Mouse (Mus musculus) myocyte (in vitro differentiated cells): Measurements from ENCODE around the gene Garnl3.

Experiments
- POLR2A ChIP-seq: IDR thresholded peaks from one replicate; pipeline ENCODE4 v1.6.1; 2011; ENCODE audit warnings: low read depth, mild to moderate bottlenecking, control low read depth, moderate library complexity; ENCODE audit not compliant: insufficient read length
- REST ChIP-seq: IDR thresholded peaks from one replicate; pipeline ENCODE4 v1.6.1; 2011; ENCODE audit warnings: mild to moderate bottlenecking, control low read depth, moderate library complexity; ENCODE audit not compliant: insufficient read depth, insufficient read length
- TCF3 ChIP-seq: IDR thresholded peaks from one replicate; pipeline ENCODE4 v1.6.1; 2011; ENCODE audit warnings: low read depth, control low read depth; ENCODE audit not compliant: insufficient read length

DNA sequence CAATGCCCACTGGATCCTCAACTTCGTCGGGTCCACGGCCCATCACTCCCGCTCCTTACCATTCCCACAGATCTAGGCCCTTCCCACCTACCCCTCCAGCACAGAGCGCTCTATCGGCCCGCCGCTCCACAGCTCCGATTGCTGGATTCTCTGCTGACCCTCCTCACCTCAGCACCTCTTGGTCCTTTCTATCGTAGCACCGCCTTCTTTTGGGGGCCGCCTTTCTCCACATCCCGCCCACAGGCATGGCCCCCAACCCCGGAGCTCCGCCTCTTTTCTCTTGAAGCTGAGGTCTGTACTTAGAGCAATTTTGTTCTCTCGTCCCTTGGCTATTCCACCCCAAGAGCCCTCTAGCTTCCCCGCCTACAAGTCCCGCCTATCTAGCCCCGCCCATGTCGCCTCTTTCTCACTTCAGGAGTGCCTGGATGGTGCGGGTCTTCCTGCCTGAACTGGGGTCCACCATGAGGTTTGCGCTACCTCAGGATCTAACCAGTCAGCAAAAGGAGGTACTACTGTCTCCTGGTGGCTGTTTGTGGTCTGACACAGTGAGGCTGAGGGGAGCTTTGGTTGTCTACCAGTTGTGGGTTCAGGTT is at the start of gene Garnl3:
- TF ChIP-seq TCF3 (no peak), POLR2A (no peak), REST (no peak)
